Mouse (Mus musculus) erythroblast, embryonic 14.5 days (primary cell): ENCODE measurements around the gene Zc3hav1l.

Experiments
- GATA1 ChIP-seq: IDR thresholded peaks from 2 replicates; pipeline ENCODE4 v1.6.1; 2012; ENCODE audit warnings: low read length, inconsistent platforms, mixed read lengths
- TAL1 ChIP-seq: IDR thresholded peaks from 3 replicates; pipeline ENCODE4 v1.6.1; 2012; ENCODE audit warnings: low read length, inconsistent platforms, mixed read lengths

GRCm38 (mm10) chr6:38293708-38294107 lies 5.4 kb downstream of the Zc3hav1l start:
- TF ChIP-seq TAL1 = no peak
- no peak for TF ChIP-seq GATA1
